Mouse (Mus musculus) lung, postnatal 0 days (tissue): Measurements from ENCODE around the gene Ahdc1. TPM values are rescaled to one million over a fixed set of nuclear protein-coding genes. Genes with fewer than 3 reads are reported as not detected.

Experiments
- ATAC-seq: fragments of 200-750 bp; cut with Nextera tagmentation; 2 replicates; pipeline ENCODE4 v1.8.0; 2017; ENCODE audit warnings: moderate library complexity
- DNase-seq: peaks from one replicate; pipeline ENCODE4 v3.0.0-alpha.2; 2016; ENCODE audit warnings: low spot score
- H3K27ac ChIP-seq: fragments of 300-500 bp; sonication (generic); 2 replicates; pipeline ENCODE4 v1.5.1; 2014; ENCODE audit warnings: antibody characterized with exemption, mild to moderate bottlenecking, low read length, mixed read lengths
- H3K27me3 ChIP-seq: fragments of 300-500 bp; sonication (generic); replicated peaks from 2 replicates; pipeline ENCODE4 v1.6.1; 2014; ENCODE audit warnings: low read length, mixed read lengths; ENCODE audit not compliant: insufficient read depth
- H3K36me3 ChIP-seq: fragments of 300-500 bp; sonication (generic); 2 replicates; pipeline ENCODE4 v1.6.1; 2014; ENCODE audit warnings: low read length, mixed read lengths; ENCODE audit not compliant: insufficient read depth
- H3K4me1 ChIP-seq: fragments of 300-500 bp; sonication (generic); 2 replicates; pipeline ENCODE4 v1.6.1; 2014; ENCODE audit warnings: antibody characterized with exemption, low read depth, low read length, mixed read lengths; ENCODE audit not compliant: insufficient read depth
- H3K4me2 ChIP-seq: fragments of 300-500 bp; sonication (generic); replicated peaks from 2 replicates; pipeline ENCODE4 v1.6.1; 2014; ENCODE audit warnings: low read depth, mild to moderate bottlenecking, low read length, moderate library complexity, mixed read lengths
- H3K4me3 ChIP-seq: fragments of 300-500 bp; sonication (generic); 2 replicates; pipeline ENCODE4 v1.5.1; 2014; ENCODE audit warnings: low read depth, low read length
- H3K9ac ChIP-seq: fragments of 300-500 bp; sonication (generic); replicated peaks from 2 replicates; pipeline ENCODE4 v1.6.1; 2014; ENCODE audit warnings: low read depth, mild to moderate bottlenecking
- H3K9me3 ChIP-seq: fragments of 300-500 bp; sonication (generic); 2 replicates; pipeline ENCODE4 v1.6.1; 2016; ENCODE audit warnings: low read length, mixed read lengths
- CTCF ChIP-seq: IDR thresholded peaks from 2 replicates; pipeline ENCODE4 v1.5.1; 2016; ENCODE audit warnings: antibody characterized with exemption, mild to moderate bottlenecking
- EP300 ChIP-seq: IDR thresholded peaks from 2 replicates; pipeline ENCODE4 v1.6.1; 2016; ENCODE audit warnings: antibody characterized with exemption, mild to moderate bottlenecking, control low read depth
- WGBS: fragments of 180-500 bp; shearing (Covaris S2); extraction: QIAGEN DNeasy Blood & Tissue Kit; methylation state at CpG from one replicate; pipeline ENCODE4 v1.1.7; 2014; 5-methylcytosine and 5-hydroxymethylcytosine counted together
- polyA plus RNA-seq: library from polyadenylated mRNA; unstranded; fragments of >200 nt; fragmentation: Nextera tagmentation; extraction: Ambion mirVana; gene quantifications from 2 replicates; pipeline ENCODE4 v1.2.1, GENCODE M21; 2015

Ahdc1 gene
- polyA plus RNA-seq, 1 experiment from 2014 or later, result 3.9 TPM

GRCm38 (mm10) chr4:133087177-133087714, 76.2 kb downstream of the Ahdc1 start:
- Histone ChIP-seq H3K9ac (no peak overlapping the region), H3K27ac (peak overlapping the region; percentile 82), H3K36me3 (no peaks in the 10 kb centered on the region), H3K4me1 (peaks cover 39% of the 10 kb centered on the region), H3K4me3 (no peak overlapping the region), H3K9me3 (no peaks in the 10 kb centered on the region), H3K27me3 (no peaks in the 10 kb centered on the region), H3K4me2 (no peak overlapping the region)
- peak; percentile 48 for DNase-seq
- TF ChIP-seq CTCF, result no peak
- peak; percentile 42; the same call in 1 of the 2 replicates for TF ChIP-seq EP300
- no peak; the same call in 1 of the 2 replicates for ATAC-seq
- 73% methylated on average over 6 of the region's 6 CpGs for WGBS

- no peak overlapping the region for H3K9ac ChIP-seq
- peaks cover 45% of the 10 kb centered on the region for H3K4me1 ChIP-seq
- peak; percentile 23 for ATAC-seq
- no peak overlapping the region for H3K4me2 ChIP-seq
- no peaks in the 10 kb centered on the region for H3K36me3 ChIP-seq
- peak overlapping the region; percentile 82 for H3K27ac ChIP-seq
- no peaks in the 10 kb centered on the region for H3K27me3 ChIP-seq
- TF ChIP-seq EP300, result no peak
- TF ChIP-seq CTCF, result no peak
- H3K4me3 ChIP-seq, result no peak overlapping the region
- WGBS, result 16% methylated on average over 8 of the region's 8 CpGs
- no peaks in the 10 kb centered on the region for H3K9me3 ChIP-seq
- peak; percentile 86 for DNase-seq
Observed at GRCm38 (mm10) chr4:133087835-133088234, 76.8 kb downstream of the Ahdc1 start.

DNA sequence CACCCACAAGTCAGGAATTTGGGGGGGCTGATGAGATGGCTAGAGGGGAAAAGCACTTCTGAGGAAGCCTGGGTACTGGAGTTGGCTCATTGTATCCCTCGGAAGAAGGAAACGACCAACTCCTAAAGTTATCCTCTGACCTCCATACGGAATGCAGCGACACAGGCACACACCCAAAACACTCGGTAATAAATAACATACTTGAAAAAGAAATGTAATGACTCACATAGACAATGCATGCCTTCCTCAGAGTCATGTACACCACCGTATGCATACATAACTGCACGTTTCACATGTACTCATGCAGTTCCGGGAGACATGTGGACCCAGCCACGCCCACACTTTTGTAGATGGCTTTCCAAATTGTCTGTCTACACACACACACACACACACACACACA, 78.3 kb downstream of the Ahdc1 start:
- DNase-seq, result peak; percentile 74
- Histone ChIP-seq H3K4me3 (no peak overlapping the region), H3K9me3 (no peaks in the 10 kb centered on the region)

GRCm38 (mm10) chr4:133089802-133090201, 78.7 kb downstream of the Ahdc1 start:
- DNase-seq (no peak), ATAC-seq (no peak)
- Histone ChIP-seq H3K36me3 (no peaks in the 10 kb centered on the region), H3K9ac (no peak overlapping the region), H3K4me2 (no peak overlapping the region), H3K4me1 (peaks cover 46% of the 10 kb centered on the region), H3K9me3 (no peaks in the 10 kb centered on the region), H3K27ac (peak overlapping the region; percentile 87), H3K27me3 (no peaks in the 10 kb centered on the region), H3K4me3 (no peak overlapping the region)
- TF ChIP-seq EP300 (no peak), CTCF (no peak)
- WGBS, result 75% methylated on average over 4 of the region's 4 CpGs

More for the DNA sequence above, 78.3 kb downstream of the Ahdc1 start:
- peaks cover 47% of the 10 kb centered on the region for H3K4me1 ChIP-seq
- TF ChIP-seq CTCF (no peak), EP300 (peak; percentile 55; the same call in 1 of the 2 replicates)
- H3K9ac ChIP-seq, result no peak overlapping the region
- H3K4me2 ChIP-seq, result no peak overlapping the region
- ATAC-seq, result no peak
- peak overlapping the region; percentile 87 for H3K27ac ChIP-seq
- H3K27me3 ChIP-seq, result no peaks in the 10 kb centered on the region
- WGBS, result 25% methylated on average over 9 of the region's 9 CpGs
- no peaks in the 10 kb centered on the region for H3K36me3 ChIP-seq

DNA sequence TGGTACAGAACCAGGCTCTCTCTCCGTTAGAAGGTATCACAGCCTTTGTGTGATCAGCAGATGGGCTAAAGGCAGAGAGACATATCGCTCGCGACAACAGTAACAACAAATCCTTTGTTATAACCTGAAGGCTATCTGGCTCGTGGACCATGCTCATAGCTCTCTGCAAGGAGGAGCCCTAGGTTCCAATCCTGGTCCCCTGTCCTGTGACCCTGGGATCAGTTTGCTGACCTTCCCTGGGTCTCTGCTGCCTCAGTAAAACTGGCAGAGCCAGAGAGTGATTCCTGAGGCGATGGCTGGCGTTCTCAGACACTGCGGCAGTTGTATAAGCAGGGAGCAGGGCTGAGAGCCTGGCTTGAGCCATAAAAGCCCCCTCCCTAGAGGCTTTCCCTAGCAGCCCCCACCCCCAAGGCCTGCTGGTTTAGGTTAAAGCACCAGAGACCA, 79.2 kb downstream of the Ahdc1 start:
- Histone ChIP-seq H3K4me3 (no peak overlapping the region), H3K36me3 (no peaks in the 10 kb centered on the region), H3K4me2 (no peak overlapping the region), H3K4me1 (peaks cover 49% of the 10 kb centered on the region), H3K9ac (no peak overlapping the region), H3K27me3 (no peaks in the 10 kb centered on the region), H3K9me3 (no peaks in the 10 kb centered on the region), H3K27ac (peak overlapping the region; percentile 87)
- no peak for ATAC-seq
- TF ChIP-seq CTCF (no peak), EP300 (no peak)
- WGBS, result 22% methylated on average over 8 of the region's 8 CpGs
- no peak for DNase-seq

- peak; percentile 84 for DNase-seq
- peak; percentile 45 for ATAC-seq
- Histone ChIP-seq H3K9ac (no peak overlapping the region), H3K4me1 (peaks cover 48% of the 10 kb centered on the region), H3K36me3 (no peaks in the 10 kb centered on the region), H3K27me3 (no peaks in the 10 kb centered on the region), H3K27ac (peak overlapping the region; percentile 87), H3K4me3 (no peak overlapping the region), H3K9me3 (no peaks in the 10 kb centered on the region), H3K4me2 (0 out of 2 replicates have a peak overlapping the region, but pooled peaks have one; percentile 12)
- TF ChIP-seq CTCF (no peak; the same call in 1 of the 2 replicates), EP300 (no peak)
- 10% methylated on average over 16 of the region's 18 CpGs for WGBS
Observed at GRCm38 (mm10) chr4:133090720-133091458, 79.8 kb downstream of the Ahdc1 start.
